Mouse (Mus musculus) left cerebral cortex, adult 2 months (tissue): ENCODE measurements at regions not wholly inside any gene's neighbourhood (a gene's known extent, or its start where the extent isn't known, plus 50 kb on each side); places are given as distances from the start of the nearest gene placed in this dataset.

Source experiments
- DNase-seq, 2 experiments: peaks; one replicate each; pipeline ENCODE4 v3.0.0; 2021 to 2022; ENCODE audit warnings: low spot score in 2 of 2, mixed read lengths in 1 of 2; ENCODE audit errors: extremely low spot score in 1 of 2
- H3K27ac ChIP-seq: fragments of 200-600 bp; 2 replicates; pipeline ENCODE4 v1.8.1; 2022
- H3K4me3 ChIP-seq: fragments of 200-600 bp; 2 replicates; pipeline ENCODE4 v1.8.1; 2022
- CTCF ChIP-seq: fragments of 200-600 bp; IDR thresholded peaks from 2 replicates; pipeline ENCODE4 v1.8.1; 2022; ENCODE audit warnings: antibody characterized with exemption, mild to moderate bottlenecking, moderate library complexity
- intact Hi-C: fragments of 180-260 bp; cut with DNase I; formaldehyde crosslinking; loops from one replicate; pipeline ENCODE4 v1.15.1; 2025

GRCm38 (mm10) chrX:21828975-21829374, 84.1 kb upstream of the Gm28269 start:
- TF ChIP-seq CTCF: peak; percentile 58
- no peak overlapping the region for H3K27ac ChIP-seq
- DNase-seq: peak; percentile 8 to 18
- no peak overlapping the region for H3K4me3 ChIP-seq
- intact Hi-C loops: loop anchor here (2.0 kb wide), 1 partner anchor 444 kb away; no protein-coding TSS in a partner anchor

DNA sequence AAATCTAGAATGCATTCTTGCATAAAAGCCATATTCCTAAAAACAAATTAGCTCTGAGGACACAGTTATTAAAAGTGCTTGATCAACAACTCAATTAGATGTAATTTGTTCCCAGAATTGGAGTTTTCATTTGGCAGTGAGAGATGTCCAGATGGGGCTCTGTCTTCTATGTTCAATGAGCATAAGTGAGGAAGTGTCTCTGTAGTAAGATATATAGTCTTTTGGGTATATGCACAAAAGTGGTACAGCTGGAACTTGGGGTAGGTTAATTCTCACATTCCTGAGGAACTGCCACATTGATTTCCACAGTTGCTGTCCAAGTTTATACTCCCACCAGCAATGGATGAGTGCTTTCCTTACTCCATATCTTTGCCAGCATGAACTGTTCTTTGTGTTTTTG, 64.3 kb upstream of the Gm28269 start:
- DNase-seq: no peak
- Histone ChIP-seq H3K27ac (no peak overlapping the region), H3K4me3 (no peak overlapping the region)
- TF ChIP-seq CTCF: no peak
- intact Hi-C loops: no loop called here

- intact Hi-C loops: no loop called here
- no peak for DNase-seq
- TF ChIP-seq CTCF: no peak
Observed at GRCm38 (mm10) chrX:21801834-21802233, 56.9 kb upstream of the Gm28269 start.

More at GRCm38 (mm10) chrX:21801834-21802233, 56.9 kb upstream of the Gm28269 start:
- Histone ChIP-seq H3K27ac (no peak overlapping the region), H3K4me3 (no peak overlapping the region)
